Mouse (Mus musculus): Measurements from ENCODE around the gene Trim67. TPM values are rescaled to one million over a fixed set of nuclear protein-coding genes. Genes with fewer than 3 reads are reported as not detected.

Gene Trim67
- polyA plus RNA-seq, 1 experiment from 2014 or later, result 1.1 TPM

GRCm38 (mm10) chr8:124863163-124863677 lies 70.3 kb downstream of the Trim67 start:
- H3K27me3 ChIP-seq (replicated peaks; ENCODE audit: control insufficient read depth, insufficient read depth, low read length), result no peaks in the 10 kb centered on the region
- 0% methylated on average over 31 of the region's 33 CpGs for WGBS
- peak; percentile 84 for ATAC-seq (ENCODE audit: low read depth)
- H3K36me3 ChIP-seq (ENCODE audit: control insufficient read depth, insufficient read depth, low read length), result peaks cover 22% of the 10 kb centered on the region
- peak overlapping the region; percentile 92 for H3K9ac ChIP-seq (ENCODE audit: low read depth, low read length)
- peaks cover 7% of the 10 kb centered on the region; the same call in 1 of the 2 replicates for H3K4me1 ChIP-seq (ENCODE audit: control insufficient read depth, insufficient read depth, low read length)
- peak overlapping the region; percentile 62 for H3K4me2 ChIP-seq (ENCODE audit: low read depth, low read length)
- peak overlapping the region; percentile 91 for H3K27ac ChIP-seq (replicated peaks; ENCODE audit: low read depth, low read length)
- no peak for DNase-seq (ENCODE audit: low spot score)
- no peaks in the 10 kb centered on the region for H3K9me3 ChIP-seq (ENCODE audit: control insufficient read depth, low read length)
- peak overlapping the region; percentile 86 for H3K4me3 ChIP-seq (ENCODE audit: low read depth, low read length)

- peak overlapping the region; percentile 92 for H3K9ac ChIP-seq (ENCODE audit: low read depth, low read length)
- peak overlapping the region; percentile 62 for H3K4me2 ChIP-seq (ENCODE audit: low read depth, low read length)
- no peak for ATAC-seq (ENCODE audit: low read depth)
- peaks cover 17% of the 10 kb centered on the region for H3K36me3 ChIP-seq (ENCODE audit: control insufficient read depth, insufficient read depth, low read length)
- H3K4me3 ChIP-seq (ENCODE audit: low read depth, low read length), result peak overlapping the region; percentile 86
- peaks cover 7% of the 10 kb centered on the region; the same call in 1 of the 2 replicates for H3K4me1 ChIP-seq (ENCODE audit: control insufficient read depth, insufficient read depth, low read length)
- WGBS, result 10% methylated on average over 8 of the region's 8 CpGs
- H3K9me3 ChIP-seq (ENCODE audit: control insufficient read depth, low read length), result no peaks in the 10 kb centered on the region
- no peaks in the 10 kb centered on the region for H3K27me3 ChIP-seq (replicated peaks; ENCODE audit: control insufficient read depth, insufficient read depth, low read length)
- peak overlapping the region; percentile 91; the same call in 1 of the 2 replicates for H3K27ac ChIP-seq (replicated peaks; ENCODE audit: low read depth, low read length)
- DNase-seq (ENCODE audit: low spot score), result no peak
Observed at GRCm38 (mm10) chr8:124863729-124864128, 70.8 kb downstream of the Trim67 start.

GRCm38 (mm10) chr8:124866669-124867068 lies 73.8 kb downstream of the Trim67 start:
- no peaks in the 10 kb centered on the region for H3K27me3 ChIP-seq (replicated peaks; ENCODE audit: control insufficient read depth, insufficient read depth, low read length)
- H3K9me3 ChIP-seq (ENCODE audit: control insufficient read depth, low read length), result no peaks in the 10 kb centered on the region
- ATAC-seq (ENCODE audit: low read depth) (no peak), DNase-seq (ENCODE audit: low spot score) (no peak)
- no peak overlapping the region for H3K27ac ChIP-seq (replicated peaks; ENCODE audit: low read depth, low read length)
- 82% methylated on average over 3 of the region's 3 CpGs for WGBS
- H3K9ac ChIP-seq (ENCODE audit: low read depth, low read length), result no peak overlapping the region
- peaks cover 7% of the 10 kb centered on the region; the same call in 1 of the 2 replicates for H3K4me1 ChIP-seq (ENCODE audit: control insufficient read depth, insufficient read depth, low read length)
- H3K4me3 ChIP-seq (ENCODE audit: low read depth, low read length), result no peak overlapping the region
- peaks cover 16% of the 10 kb centered on the region; the same call in 1 of the 2 replicates for H3K36me3 ChIP-seq (ENCODE audit: control insufficient read depth, insufficient read depth, low read length)
- H3K4me2 ChIP-seq (ENCODE audit: low read depth, low read length), result no peak overlapping the region

GRCm38 (mm10) chr8:124867126-124867525 lies 74.2 kb downstream of the Trim67 start:
- 85% methylated on average over 2 of the region's 2 CpGs for WGBS
- ATAC-seq (ENCODE audit: low read depth), result no peak
- Histone ChIP-seq H3K4me1 (ENCODE audit: control insufficient read depth, insufficient read depth, low read length) (peaks cover 7% of the 10 kb centered on the region; the same call in 1 of the 2 replicates), H3K27me3 (replicated peaks; ENCODE audit: control insufficient read depth, insufficient read depth, low read length) (no peaks in the 10 kb centered on the region), H3K4me3 (ENCODE audit: low read depth, low read length) (no peak overlapping the region), H3K27ac (replicated peaks; ENCODE audit: low read depth, low read length) (no peak overlapping the region), H3K9ac (ENCODE audit: low read depth, low read length) (no peak overlapping the region), H3K4me2 (ENCODE audit: low read depth, low read length) (no peak overlapping the region), H3K36me3 (ENCODE audit: control insufficient read depth, insufficient read depth, low read length) (peaks cover 21% of the 10 kb centered on the region), H3K9me3 (ENCODE audit: control insufficient read depth, low read length) (no peaks in the 10 kb centered on the region)
- no peak for DNase-seq (ENCODE audit: low spot score)

- Histone ChIP-seq H3K36me3 (ENCODE audit: control insufficient read depth, insufficient read depth, low read length) (peaks cover 46% of the 10 kb centered on the region), H3K9me3 (ENCODE audit: control insufficient read depth, low read length) (no peaks in the 10 kb centered on the region), H3K4me2 (ENCODE audit: low read depth, low read length) (no peak overlapping the region), H3K4me1 (ENCODE audit: control insufficient read depth, insufficient read depth, low read length) (no peaks in the 10 kb centered on the region), H3K4me3 (ENCODE audit: low read depth, low read length) (no peak overlapping the region), H3K27ac (replicated peaks; ENCODE audit: low read depth, low read length) (no peak overlapping the region), H3K9ac (ENCODE audit: low read depth, low read length) (no peak overlapping the region), H3K27me3 (replicated peaks; ENCODE audit: control insufficient read depth, insufficient read depth, low read length) (no peaks in the 10 kb centered on the region)
- WGBS, result 72% methylated on average over 6 of the region's 6 CpGs
- DNase-seq (ENCODE audit: low spot score) (peak; percentile 19), ATAC-seq (ENCODE audit: low read depth) (no peak)
Observed at GRCm38 (mm10) chr8:124869708-124870107, 76.8 kb downstream of the Trim67 start.

GRCm38 (mm10) chr8:124871474-124871873 lies 78.6 kb downstream of the Trim67 start:
- Histone ChIP-seq H3K9me3 (ENCODE audit: control insufficient read depth, low read length) (no peaks in the 10 kb centered on the region), H3K4me2 (ENCODE audit: low read depth, low read length) (no peak overlapping the region), H3K4me3 (ENCODE audit: low read depth, low read length) (no peak overlapping the region), H3K27me3 (replicated peaks; ENCODE audit: control insufficient read depth, insufficient read depth, low read length) (no peaks in the 10 kb centered on the region), H3K27ac (replicated peaks; ENCODE audit: low read depth, low read length) (no peak overlapping the region), H3K36me3 (ENCODE audit: control insufficient read depth, insufficient read depth, low read length) (peaks cover 58% of the 10 kb centered on the region), H3K9ac (ENCODE audit: low read depth, low read length) (no peak overlapping the region), H3K4me1 (ENCODE audit: control insufficient read depth, insufficient read depth, low read length) (no peaks in the 10 kb centered on the region)
- no peak for DNase-seq (ENCODE audit: low spot score)
- no peak for ATAC-seq (ENCODE audit: low read depth)
- WGBS, result 88% methylated on average over 7 of the region's 7 CpGs

- H3K4me1 ChIP-seq (ENCODE audit: control insufficient read depth, insufficient read depth, low read length), result no peaks in the 10 kb centered on the region
- H3K9ac ChIP-seq (ENCODE audit: low read depth, low read length), result no peak overlapping the region
- ATAC-seq (ENCODE audit: low read depth) (no peak), DNase-seq (ENCODE audit: low spot score) (no peak)
- no peak overlapping the region for H3K27ac ChIP-seq (replicated peaks; ENCODE audit: low read depth, low read length)
- H3K4me2 ChIP-seq (ENCODE audit: low read depth, low read length), result no peak overlapping the region
- peaks cover 64% of the 10 kb centered on the region for H3K36me3 ChIP-seq (ENCODE audit: control insufficient read depth, insufficient read depth, low read length)
- 93% methylated on average over 7 of the region's 7 CpGs for WGBS
- no peaks in the 10 kb centered on the region for H3K9me3 ChIP-seq (ENCODE audit: control insufficient read depth, low read length)
- H3K27me3 ChIP-seq (replicated peaks; ENCODE audit: control insufficient read depth, insufficient read depth, low read length), result no peaks in the 10 kb centered on the region
- H3K4me3 ChIP-seq (ENCODE audit: low read depth, low read length), result no peak overlapping the region
Observed at GRCm38 (mm10) chr8:124872081-124872480, 79.2 kb downstream of the Trim67 start.

GRCm38 (mm10) chr8:124872690-124873089 lies 79.8 kb downstream of the Trim67 start:
- Histone ChIP-seq H3K27me3 (replicated peaks; ENCODE audit: control insufficient read depth, insufficient read depth, low read length) (no peaks in the 10 kb centered on the region), H3K4me2 (ENCODE audit: low read depth, low read length) (no peak overlapping the region), H3K4me3 (ENCODE audit: low read depth, low read length) (no peak overlapping the region), H3K9ac (ENCODE audit: low read depth, low read length) (no peak overlapping the region), H3K36me3 (ENCODE audit: control insufficient read depth, insufficient read depth, low read length) (peaks cover 70% of the 10 kb centered on the region), H3K27ac (replicated peaks; ENCODE audit: low read depth, low read length) (no peak overlapping the region), H3K9me3 (ENCODE audit: control insufficient read depth, low read length) (no peaks in the 10 kb centered on the region), H3K4me1 (ENCODE audit: control insufficient read depth, insufficient read depth, low read length) (no peaks in the 10 kb centered on the region)
- DNase-seq (ENCODE audit: low spot score), result no peak
- WGBS, result 97% methylated on average over 5 of the region's 5 CpGs
- no peak for ATAC-seq (ENCODE audit: low read depth)

- no peak overlapping the region for H3K4me2 ChIP-seq (ENCODE audit: low read depth, low read length)
- no peaks in the 10 kb centered on the region for H3K9me3 ChIP-seq (ENCODE audit: control insufficient read depth, low read length)
- DNase-seq (ENCODE audit: low spot score) (no peak), ATAC-seq (ENCODE audit: low read depth) (no peak)
- no peak overlapping the region for H3K27ac ChIP-seq (replicated peaks; ENCODE audit: low read depth, low read length)
- no peak overlapping the region for H3K4me3 ChIP-seq (ENCODE audit: low read depth, low read length)
- H3K27me3 ChIP-seq (replicated peaks; ENCODE audit: control insufficient read depth, insufficient read depth, low read length), result no peaks in the 10 kb centered on the region
- no peaks in the 10 kb centered on the region for H3K4me1 ChIP-seq (ENCODE audit: control insufficient read depth, insufficient read depth, low read length)
- H3K9ac ChIP-seq (ENCODE audit: low read depth, low read length), result no peak overlapping the region
- H3K36me3 ChIP-seq (ENCODE audit: control insufficient read depth, insufficient read depth, low read length), result peaks cover 94% of the 10 kb centered on the region
- 83% methylated on average over 5 of the region's 5 CpGs for WGBS
Observed at GRCm38 (mm10) chr8:124878141-124878540, 85.2 kb downstream of the Trim67 start.

All from embryonic facial prominence, embryonic 14.5 days (tissue).